Mouse (Mus musculus) heart, embryonic 13.5 days (tissue): Measurements from ENCODE around the gene Crybb1. TPM values are rescaled to one million over a fixed set of nuclear protein-coding genes. Genes with fewer than 3 reads are reported as not detected.

Experiments used
- ATAC-seq: fragments of 200-750 bp; cut with Nextera tagmentation; 2 replicates; pipeline ENCODE4 v1.8.0; 2017; ENCODE audit warnings: moderate TSS enrichment; ENCODE audit not compliant: insufficient number of reproducible peaks, low FRiP score, low TSS enrichment; ENCODE audit errors: extremely low read depth
- H3K27ac ChIP-seq: fragments of 300-500 bp; sonication (generic); replicated peaks from 2 replicates; pipeline ENCODE4 v1.5.1; 2015; ENCODE audit warnings: moderate library complexity, mild to moderate bottlenecking, inconsistent platforms
- H3K27me3 ChIP-seq: fragments of 300-500 bp; sonication (generic); replicated peaks from 2 replicates; pipeline ENCODE4 v1.6.1; 2015; ENCODE audit warnings: mild to moderate bottlenecking, inconsistent platforms
- H3K36me3 ChIP-seq: fragments of 300-500 bp; sonication (generic); 2 replicates; pipeline ENCODE4 v1.6.1; 2015; ENCODE audit warnings: mild to moderate bottlenecking, inconsistent platforms
- H3K4me1 ChIP-seq: fragments of 300-500 bp; sonication (generic); 2 replicates; pipeline ENCODE4 v1.6.1; 2015; ENCODE audit warnings: inconsistent platforms
- H3K4me2 ChIP-seq: fragments of 300-500 bp; sonication (generic); 2 replicates; pipeline ENCODE4 v1.6.1; 2015; ENCODE audit warnings: inconsistent platforms, mild to moderate bottlenecking, moderate library complexity
- H3K4me3 ChIP-seq: fragments of 300-500 bp; sonication (generic); 2 replicates; pipeline ENCODE4 v1.5.1; 2015; ENCODE audit warnings: moderate library complexity, mild to moderate bottlenecking, inconsistent platforms
- H3K9ac ChIP-seq: fragments of 300-500 bp; sonication (generic); 2 replicates; pipeline ENCODE4 v1.6.1; 2015; ENCODE audit warnings: inconsistent platforms, mild to moderate bottlenecking, moderate library complexity
- H3K9me3 ChIP-seq: fragments of 300-500 bp; sonication (generic); 2 replicates; pipeline ENCODE4 v1.6.1; 2016; ENCODE audit warnings: inconsistent platforms
- WGBS: fragments of 180-500 bp; shearing (Covaris S2); methylation state at CpG from one replicate; pipeline ENCODE4 v1.1.7; 2015; ENCODE audit warnings: mixed read lengths; 5-methylcytosine and 5-hydroxymethylcytosine counted together
- polyA plus RNA-seq: library from polyadenylated mRNA; unstranded; fragments of >200 nt; fragmentation: Nextera tagmentation; extraction: Ambion mirVana; gene quantifications from 2 replicates; pipeline ENCODE4 v1.2.1, GENCODE M21; 2015

Crybb1 gene
- polyA plus RNA-seq, 1 experiment from 2014 or later = 2.2 TPM

GRCm38 (mm10) chr5:112280863-112281660 is 25.4 kb downstream of the Crybb1 start:
- Histone ChIP-seq H3K9me3 (no peaks in the 10 kb centered on the region), H3K4me1 (peaks cover 88% of the 10 kb centered on the region), H3K9ac (peak overlapping the region; percentile 37; the same call in 1 of the 2 replicates), H3K4me2 (no peak overlapping the region), H3K27ac (peak overlapping the region; percentile 34), H3K4me3 (no peak overlapping the region), H3K36me3 (peaks cover 4% of the 10 kb centered on the region; the same call in 1 of the 2 replicates), H3K27me3 (no peaks in the 10 kb centered on the region)
- 65% methylated on average over 15 of the region's 15 CpGs for WGBS
- ATAC-seq = no peak

DNA sequence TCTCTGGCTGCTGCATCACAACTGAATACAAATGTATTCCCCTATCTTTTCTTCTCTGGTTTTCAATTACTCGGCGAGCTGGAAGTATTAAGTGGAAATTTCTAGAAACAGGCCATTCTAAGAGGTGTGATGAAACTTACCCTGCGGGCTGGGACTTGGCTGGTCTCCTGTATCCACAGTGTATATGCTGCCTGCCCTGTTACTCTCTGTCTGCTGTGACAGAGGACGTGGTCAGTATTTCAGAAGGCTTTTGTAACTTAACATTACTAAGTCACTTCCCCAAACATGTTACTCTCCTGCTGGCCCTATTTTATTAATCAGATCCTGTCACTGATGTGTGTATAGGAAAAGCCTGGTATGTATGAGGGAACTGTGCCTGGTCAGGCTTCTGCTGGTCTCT is 26.1 kb downstream of the Crybb1 start:
- Histone ChIP-seq H3K4me1 (peaks cover 93% of the 10 kb centered on the region), H3K4me3 (no peak overlapping the region), H3K36me3 (peaks cover 4% of the 10 kb centered on the region; the same call in 1 of the 2 replicates), H3K27ac (peak overlapping the region; percentile 34), H3K4me2 (no peak overlapping the region), H3K9ac (no peak overlapping the region), H3K27me3 (no peaks in the 10 kb centered on the region), H3K9me3 (no peaks in the 10 kb centered on the region)
- no peak for ATAC-seq
- WGBS = 77% methylated on average over 4 of the region's 4 CpGs

DNA sequence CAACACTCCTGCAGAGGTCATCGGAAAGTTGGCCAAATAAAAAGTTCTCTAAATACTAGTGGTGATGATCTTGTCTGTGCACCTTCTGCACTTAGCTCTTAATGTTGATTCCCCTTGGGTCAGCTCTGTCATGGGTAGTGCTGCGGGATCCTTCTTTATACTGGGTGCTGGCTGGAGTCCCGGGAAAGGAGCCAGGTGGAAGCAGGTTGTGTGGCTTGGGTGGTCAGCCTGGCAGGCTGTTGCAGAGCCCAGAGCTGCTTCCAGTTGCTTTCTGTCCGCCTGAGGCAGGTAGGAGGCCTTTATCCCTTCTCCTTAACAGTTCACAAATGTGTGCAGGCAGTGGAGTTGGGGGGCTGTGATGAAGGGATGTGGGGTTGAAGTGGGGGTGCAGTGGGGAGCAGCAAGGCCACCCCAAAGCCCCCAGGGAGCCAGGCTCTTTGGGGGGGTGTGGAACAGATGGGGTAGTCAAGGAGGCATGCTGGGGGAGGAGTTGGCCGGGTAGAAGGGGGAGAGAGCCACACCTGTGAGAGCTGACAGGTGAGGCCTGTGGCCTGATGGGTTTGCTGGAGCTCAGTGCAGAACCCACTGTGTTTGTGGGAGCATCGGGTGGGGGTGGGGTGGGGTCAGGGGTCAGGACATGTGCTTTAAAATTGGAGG is 26.6 kb downstream of the Crybb1 start:
- H3K27ac ChIP-seq = peak overlapping the region; percentile 78
- WGBS = 57% methylated on average over 6 of the region's 6 CpGs

GRCm38 (mm10) chr5:112282780-112283482 is 27.3 kb downstream of the Crybb1 start:
- H3K4me2 ChIP-seq = peak overlapping the region; percentile 12; the same call in 1 of the 2 replicates
- 51% methylated on average over 9 of the region's 9 CpGs for WGBS
- H3K4me3 ChIP-seq = no peak overlapping the region
- no peak for ATAC-seq
- no peaks in the 10 kb centered on the region for H3K27me3 ChIP-seq
- peak overlapping the region; percentile 15; the same call in 1 of the 2 replicates for H3K9ac ChIP-seq
- no peaks in the 10 kb centered on the region for H3K9me3 ChIP-seq
- peaks cover 4% of the 10 kb centered on the region; the same call in 1 of the 2 replicates for H3K36me3 ChIP-seq
- peak overlapping the region; percentile 78 for H3K27ac ChIP-seq
- H3K4me1 ChIP-seq = peaks cover 97% of the 10 kb centered on the region

More for the DNA sequence above, 26.6 kb downstream of the Crybb1 start:
- ATAC-seq = no peak
- Histone ChIP-seq H3K36me3 (peaks cover 4% of the 10 kb centered on the region; the same call in 1 of the 2 replicates), H3K9ac (peak overlapping the region; percentile 15; the same call in 1 of the 2 replicates), H3K4me2 (0 out of 2 replicates have a peak overlapping the region, but pooled peaks have one; percentile 12), H3K27me3 (no peaks in the 10 kb centered on the region), H3K4me1 (peaks cover 97% of the 10 kb centered on the region), H3K9me3 (no peaks in the 10 kb centered on the region), H3K4me3 (no peak overlapping the region)

- Histone ChIP-seq H3K9me3 (no peaks in the 10 kb centered on the region), H3K36me3 (peaks cover 4% of the 10 kb centered on the region; the same call in 1 of the 2 replicates), H3K4me1 (peaks cover 97% of the 10 kb centered on the region), H3K4me2 (peak overlapping the region; percentile 12), H3K27ac (peak overlapping the region; percentile 78), H3K4me3 (no peak overlapping the region), H3K27me3 (no peaks in the 10 kb centered on the region), H3K9ac (no peak overlapping the region)
- ATAC-seq = 0 out of 2 replicates have a peak, but pooled peaks have one; percentile 10
- WGBS = 52% methylated on average over 10 of the region's 10 CpGs
Measured at GRCm38 (mm10) chr5:112283543-112284202, 28.1 kb downstream of the Crybb1 start.

- Histone ChIP-seq H3K9me3 (no peaks in the 10 kb centered on the region), H3K4me2 (0 out of 2 replicates have a peak overlapping the region, but pooled peaks have one; percentile 0), H3K27ac (peak overlapping the region; percentile 78), H3K4me3 (no peak overlapping the region), H3K36me3 (peaks cover 4% of the 10 kb centered on the region; the same call in 1 of the 2 replicates), H3K4me1 (peaks cover 96% of the 10 kb centered on the region), H3K27me3 (no peaks in the 10 kb centered on the region), H3K9ac (peak overlapping the region; percentile 29)
- 59% methylated on average over 7 of the region's 7 CpGs for WGBS
- no peak for ATAC-seq
Measured at GRCm38 (mm10) chr5:112284203-112284582, 28.6 kb downstream of the Crybb1 start.

DNA sequence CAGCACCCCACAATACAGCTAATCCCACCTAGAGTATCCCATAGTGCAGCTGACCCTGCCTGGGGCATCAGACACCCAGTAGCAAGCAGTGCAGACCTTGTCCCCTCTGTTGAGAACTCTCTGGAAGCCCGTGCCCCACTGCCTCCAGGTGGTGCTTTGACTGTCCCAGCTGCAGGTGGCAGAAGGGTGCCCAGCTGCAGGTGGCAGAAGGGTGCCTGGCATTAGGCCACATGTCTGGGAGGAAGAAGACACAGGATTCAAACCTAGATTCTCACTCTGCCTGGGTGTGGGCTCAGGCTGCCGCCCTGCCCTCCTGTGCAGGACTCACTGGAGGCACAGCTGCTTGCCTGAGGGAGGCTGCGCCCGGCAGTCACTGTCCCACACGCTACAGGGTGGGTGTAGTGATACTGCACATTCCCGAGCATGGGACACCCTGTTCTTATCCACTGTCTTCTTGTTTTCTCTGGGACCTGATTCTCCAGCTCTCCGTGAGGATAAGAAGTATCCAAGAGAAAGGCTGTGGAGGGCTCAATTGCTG is 30.0 kb downstream of the Crybb1 start:
- Histone ChIP-seq H3K27me3 (no peaks in the 10 kb centered on the region), H3K4me3 (no peak overlapping the region), H3K9ac (0 out of 2 replicates have a peak overlapping the region, but pooled peaks have one; percentile 29), H3K9me3 (no peaks in the 10 kb centered on the region), H3K36me3 (peaks cover 4% of the 10 kb centered on the region; the same call in 1 of the 2 replicates), H3K4me1 (peaks cover 89% of the 10 kb centered on the region), H3K27ac (no peak overlapping the region), H3K4me2 (no peak overlapping the region)
- no peak for ATAC-seq
- WGBS = 84% methylated on average over 7 of the region's 7 CpGs

GRCm38 (mm10) chr5:112286608-112286983 is 31.0 kb downstream of the Crybb1 start:
- H3K4me1 ChIP-seq = peaks cover 79% of the 10 kb centered on the region
- H3K4me3 ChIP-seq = no peak overlapping the region
- no peaks in the 10 kb centered on the region for H3K27me3 ChIP-seq
- peaks cover 4% of the 10 kb centered on the region; the same call in 1 of the 2 replicates for H3K36me3 ChIP-seq
- no peak overlapping the region for H3K9ac ChIP-seq
- ATAC-seq = no peak
- no peaks in the 10 kb centered on the region for H3K9me3 ChIP-seq
- H3K27ac ChIP-seq = no peak overlapping the region
- 60% methylated on average over 2 of the region's 2 CpGs for WGBS
- H3K4me2 ChIP-seq = no peak overlapping the region

DNA sequence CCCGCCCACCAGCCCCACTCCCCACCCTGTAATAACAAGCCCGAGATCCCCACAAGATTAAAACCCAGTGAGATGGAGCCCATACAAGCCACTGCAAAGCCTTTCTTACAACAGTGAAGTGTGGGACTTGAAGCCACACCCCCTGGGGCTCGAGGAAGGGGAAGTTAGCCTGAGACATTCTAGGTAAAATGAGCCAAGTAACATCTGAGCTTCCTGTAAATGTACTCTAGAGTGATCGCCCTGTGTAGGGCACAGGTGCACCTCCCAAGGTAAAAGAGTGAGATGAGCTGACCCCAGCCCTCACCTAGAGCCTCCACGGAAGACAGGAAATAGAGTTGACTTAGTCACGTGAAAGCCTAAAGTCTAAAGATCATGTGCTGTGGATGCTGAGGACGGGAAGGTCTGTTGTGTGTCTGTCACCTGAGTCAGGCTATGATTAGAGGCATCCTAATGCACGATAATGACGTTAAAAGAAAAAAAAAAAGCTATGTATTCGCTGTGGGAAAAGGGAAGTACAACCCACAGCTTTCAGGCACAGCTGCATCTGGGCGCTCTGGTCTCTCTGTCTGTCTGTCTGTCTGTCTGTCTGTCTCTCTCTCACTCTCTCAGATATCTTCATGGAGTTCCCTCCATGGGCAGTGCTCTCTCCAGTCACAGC is 31.5 kb downstream of the Crybb1 start:
- no peak for ATAC-seq
- Histone ChIP-seq H3K4me1 (peaks cover 77% of the 10 kb centered on the region), H3K36me3 (peaks cover 4% of the 10 kb centered on the region; the same call in 1 of the 2 replicates), H3K9me3 (no peaks in the 10 kb centered on the region), H3K4me2 (no peak overlapping the region), H3K27me3 (no peaks in the 10 kb centered on the region), H3K4me3 (no peak overlapping the region), H3K9ac (no peak overlapping the region), H3K27ac (peak overlapping the region; percentile 32; the same call in 1 of the 2 replicates)
- WGBS = 64% methylated on average over 11 of the region's 11 CpGs

- H3K4me2 ChIP-seq = no peak overlapping the region
- WGBS = 85% methylated on average over 2 of the region's 2 CpGs
- H3K36me3 ChIP-seq = peaks cover 4% of the 10 kb centered on the region; the same call in 1 of the 2 replicates
- no peak overlapping the region for H3K9ac ChIP-seq
- peaks cover 77% of the 10 kb centered on the region for H3K4me1 ChIP-seq
- H3K27me3 ChIP-seq = no peaks in the 10 kb centered on the region
- no peak overlapping the region for H3K4me3 ChIP-seq
- no peaks in the 10 kb centered on the region for H3K9me3 ChIP-seq
- ATAC-seq = no peak
- peak overlapping the region; percentile 32; the same call in 1 of the 2 replicates for H3K27ac ChIP-seq
Measured at GRCm38 (mm10) chr5:112287652-112288051, 32.0 kb downstream of the Crybb1 start.
